Mouse (Mus musculus): ENCODE data around the gene Adamts13.
A peak's percentile ranks its signal among the peaks of the same experiment; 100 is the strongest.

Adamts13 gene

GRCm38 (mm10) chr2:26973116-26973515, at the start of gene Adamts13:
Adamts13 (plus strand) TSS chr2:26973416.
- DNase-seq (ENCODE audit: low spot score in 2 of 2), result no peak

- no peak for DNase-seq (ENCODE audit: low spot score in 2 of 2)
These were observed 45.3 kb upstream of the Adamts13 start for GRCm38 (mm10) chr2:26927745-26928476.

GRCm38 (mm10) chr2:26930390-26930789, 42.8 kb upstream of the Adamts13 start:
- no peak for DNase-seq (ENCODE audit: low spot score in 2 of 2)

- DNase-seq (ENCODE audit: low spot score in 2 of 2), result no peak
These were observed 40.5 kb upstream of the Adamts13 start for GRCm38 (mm10) chr2:26932473-26933303.

GRCm38 (mm10) chr2:26933304-26934055, 39.7 kb upstream of the Adamts13 start, which contains the start of the genes Surf4 and Stkld1:
Surf4 (minus strand) TSS chr2:26933928.
Stkld1 (plus strand) TSS chr2:26934047.
- DNase-seq (ENCODE audit: low spot score in 2 of 2), result peak; percentile 92

GRCm38 (mm10) chr2:26935286-26935685, 37.9 kb upstream of the Adamts13 start:
- no peak for DNase-seq (ENCODE audit: low spot score in 2 of 2)

GRCm38 (mm10) chr2:26936425-26936824, 36.8 kb upstream of the Adamts13 start:
- no peak for DNase-seq (ENCODE audit: low spot score in 2 of 2)

- no peak for DNase-seq (ENCODE audit: low spot score in 2 of 2)
These were observed 31.7 kb upstream of the Adamts13 start for GRCm38 (mm10) chr2:26941539-26941938.

GRCm38 (mm10) chr2:26943253-26943652, 30.0 kb upstream of the Adamts13 start:
- DNase-seq (ENCODE audit: low spot score in 2 of 2), result no peak

- no peak for DNase-seq (ENCODE audit: low spot score in 2 of 2)
These were observed 22.8 kb upstream of the Adamts13 start for GRCm38 (mm10) chr2:26950411-26950810.

- DNase-seq (ENCODE audit: low spot score in 2 of 2), result no peak
These were observed 21.8 kb upstream of the Adamts13 start for GRCm38 (mm10) chr2:26951346-26951905.

GRCm38 (mm10) chr2:26952193-26952592, 21.0 kb upstream of the Adamts13 start:
- DNase-seq (ENCODE audit: low spot score in 2 of 2), result no peak

- no peak for DNase-seq (ENCODE audit: low spot score in 2 of 2)
These were observed 20.4 kb upstream of the Adamts13 start for GRCm38 (mm10) chr2:26952866-26953265.

- no peak for DNase-seq (ENCODE audit: low spot score in 2 of 2)
These were observed 18.4 kb upstream of the Adamts13 start for GRCm38 (mm10) chr2:26954735-26955395.

- DNase-seq (ENCODE audit: low spot score in 2 of 2), result no peak
These were observed 16.3 kb upstream of the Adamts13 start for GRCm38 (mm10) chr2:26956811-26957487.

- DNase-seq (ENCODE audit: low spot score in 2 of 2), result no peak
These were observed 15.7 kb upstream of the Adamts13 start for GRCm38 (mm10) chr2:26957488-26957859.

- no peak for DNase-seq (ENCODE audit: low spot score in 2 of 2)
These were observed 12.5 kb upstream of the Adamts13 start for GRCm38 (mm10) chr2:26960756-26961155.

GRCm38 (mm10) chr2:26963923-26964723, 9.1 kb upstream of the Adamts13 start, which contains the start of gene Rexo4:
Rexo4 (minus strand) TSS chr2:26964386.
- peak; percentile 92 for DNase-seq (ENCODE audit: low spot score in 2 of 2)

- no peak for DNase-seq (ENCODE audit: low spot score in 2 of 2)
These were observed 8.4 kb upstream of the Adamts13 start for GRCm38 (mm10) chr2:26964724-26965370.
